Mouse (Mus musculus) lung, postnatal 25 days (tissue): ENCODE measurements around the gene Eras.
"Not testable (repeated sequence)": the region's sequence is repeated elsewhere in the genome, so short reads cannot be mapped to it uniquely, and the experiment has no call there.

Source experiments
- DNase-seq: peaks from one replicate; pipeline ENCODE4 v3.0.0; 2022; ENCODE audit warnings: low spot score

The Eras gene

GRCm38 (mm10) chrX:7910473-7910872, 17.9 kb downstream of the Eras start:
- no peak for DNase-seq

- not testable (repeated sequence) for DNase-seq
These were observed 19.2 kb downstream of the Eras start, which contains the start of gene Gm10490 for GRCm38 (mm10) chrX:7909242-7909641. Gene Gm10490, plus strand, starts transcription at chrX:7909542.

GRCm38 (mm10) chrX:7907735-7908134, 20.7 kb downstream of the Eras start, which contains the start of gene Gm10491:
Gene Gm10491, minus strand, starts transcription at chrX:7907835.
- no peak for DNase-seq

GRCm38 (mm10) chrX:7904441-7904840, 24.0 kb downstream of the Eras start:
- no peak for DNase-seq

DNA sequence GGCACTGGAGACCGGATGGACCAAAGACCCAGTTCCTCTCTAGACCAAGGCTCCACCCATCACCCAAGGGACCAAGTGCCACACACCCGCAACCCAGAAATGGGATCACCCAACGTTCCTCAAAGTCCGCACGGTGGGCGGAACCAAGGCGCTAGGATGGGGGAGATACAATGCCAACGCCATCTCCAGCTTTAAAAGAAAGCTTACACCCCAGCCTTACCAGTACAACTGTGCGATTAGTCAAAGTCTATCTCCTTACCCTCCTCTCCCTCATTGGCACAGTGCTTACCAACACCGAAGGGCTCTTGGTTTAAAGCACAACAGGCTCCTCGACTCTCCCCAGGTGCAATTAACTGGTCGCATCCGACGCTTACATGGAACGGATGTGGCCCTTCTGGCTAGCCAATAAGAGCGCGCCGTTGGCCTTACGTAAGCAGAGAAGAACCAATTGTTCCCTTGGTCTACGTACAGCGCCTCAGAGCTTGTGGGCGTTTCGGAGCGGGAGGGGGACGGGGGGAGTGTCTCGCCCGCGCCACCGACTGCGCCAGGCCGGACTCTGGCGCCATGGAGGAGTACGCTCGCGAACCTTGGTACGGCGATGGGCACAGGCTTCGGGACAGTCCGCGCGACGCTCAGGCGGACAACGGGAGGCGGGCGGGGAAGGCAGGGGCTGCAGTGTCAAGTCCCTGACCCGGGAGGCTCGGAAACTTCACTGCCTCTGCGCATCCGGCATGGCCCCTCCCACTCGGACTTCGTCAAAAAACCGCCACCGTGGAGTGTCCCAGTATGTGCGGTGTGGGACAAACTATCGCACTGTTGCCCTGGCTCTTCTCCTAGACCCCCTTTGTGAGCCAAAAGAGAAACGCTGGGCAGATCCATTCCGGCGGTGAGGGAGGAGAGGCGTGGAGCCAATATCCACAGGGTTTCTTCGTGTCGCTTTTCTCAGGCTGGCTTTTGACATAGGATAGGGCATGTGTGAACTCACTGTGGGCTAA, 29.2 kb downstream of the Eras start, which contains the start of the genes Pqbp1 and Timm17b:
Gene Pqbp1 (minus strand): TSS at position 390 of the 995 bp plus-strand sequence.
Gene Timm17b (plus strand): TSS at position 478 of the 995 bp plus-strand sequence.
- peak; percentile 94 for DNase-seq

- DNase-seq: no peak
These were observed 30.2 kb downstream of the Eras start for GRCm38 (mm10) chrX:7898211-7898610.

GRCm38 (mm10) chrX:7883841-7884567, 44.4 kb downstream of the Eras start, which contains the start of gene Slc35a2:
Gene Slc35a2, plus strand, starts transcription at chrX:7884028.
- DNase-seq: peak; percentile 93

GRCm38 (mm10) chrX:7879819-7880218, 48.6 kb downstream of the Eras start:
- peak; percentile 58 for DNase-seq

DNA sequence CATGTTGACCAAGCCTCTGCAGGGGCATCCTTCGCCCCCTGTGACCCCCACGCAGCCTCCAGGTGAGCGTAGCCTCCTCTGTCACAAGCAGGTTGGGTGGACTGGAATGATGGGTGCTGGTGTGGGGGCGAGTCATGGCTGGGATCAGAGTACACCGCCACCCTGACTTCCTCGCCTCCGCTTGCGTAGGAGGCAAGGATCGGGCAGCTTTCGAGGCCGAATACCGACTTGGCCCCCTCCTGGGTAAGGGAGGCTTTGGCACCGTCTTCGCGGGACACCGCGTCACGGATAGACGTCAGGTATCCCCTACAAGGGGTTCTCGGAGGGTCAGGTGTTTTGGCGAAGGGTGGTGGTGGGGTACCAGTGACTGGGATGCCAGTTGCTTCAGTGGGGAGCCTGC, 49.9 kb downstream of the Eras start:
- DNase-seq: no peak

GRCm38 (mm10) chrX:7878007-7878419, 50.4 kb downstream of the Eras start, which contains the start of gene Pim2:
Gene Pim2, plus strand, starts transcription at chrX:7878262.
- peak; percentile 89 for DNase-seq
